Mouse (Mus musculus): ENCODE measurements around the gene Pold3. TPM values are rescaled to one million over a fixed set of nuclear protein-coding genes. Genes with fewer than 3 reads are reported as not detected.

Pold3 gene
- total RNA-seq (2022), result 1 to 10 TPM; 7.5 to 9.4 (median 8.9) TPM

GRCm38 (mm10) chr7:100121376-100121789, at the start of gene Pold3:
TSS of gene Pold3 (minus strand) at chr7:100121565.
- peak; percentile 99 for DNase-seq (ENCODE audit: low spot score)

- no peak for DNase-seq (ENCODE audit: low spot score)
Measured at GRCm38 (mm10) chr7:100170756-100171155, 49.4 kb upstream of the Pold3 start.

- peak; percentile 21 for DNase-seq (ENCODE audit: low spot score)
Measured at GRCm38 (mm10) chr7:100168654-100169053, 47.3 kb upstream of the Pold3 start.

GRCm38 (mm10) chr7:100163506-100163905, 42.1 kb upstream of the Pold3 start:
- no peak for DNase-seq (ENCODE audit: low spot score)

- DNase-seq (ENCODE audit: low spot score), result peak; percentile 11
Measured at GRCm38 (mm10) chr7:100160006-100160405, 38.6 kb upstream of the Pold3 start.

- DNase-seq (ENCODE audit: low spot score), result peak; percentile 92
Measured at GRCm38 (mm10) chr7:100159105-100159841, 37.9 kb upstream of the Pold3 start, which contains the start of gene Lipt2. TSS of gene Lipt2 (plus strand) at chr7:100159277.

GRCm38 (mm10) chr7:100157669-100158068, 36.3 kb upstream of the Pold3 start:
- DNase-seq (ENCODE audit: low spot score), result no peak

- no peak for DNase-seq (ENCODE audit: low spot score)
Measured at GRCm38 (mm10) chr7:100150626-100151025, 29.3 kb upstream of the Pold3 start.

- no peak for DNase-seq (ENCODE audit: low spot score)
Measured at GRCm38 (mm10) chr7:100150086-100150485, 28.7 kb upstream of the Pold3 start.

GRCm38 (mm10) chr7:100148586-100148985, 27.2 kb upstream of the Pold3 start:
- DNase-seq (ENCODE audit: low spot score), result no peak

- DNase-seq (ENCODE audit: low spot score), result no peak
Measured at GRCm38 (mm10) chr7:100140591-100140990, 19.2 kb upstream of the Pold3 start.

GRCm38 (mm10) chr7:100138075-100138474, 16.7 kb upstream of the Pold3 start:
- DNase-seq (ENCODE audit: low spot score), result no peak

GRCm38 (mm10) chr7:100137038-100137437, 15.7 kb upstream of the Pold3 start:
- DNase-seq (ENCODE audit: low spot score), result peak; percentile 28

GRCm38 (mm10) chr7:100132379-100132778, 11.0 kb upstream of the Pold3 start:
- no peak for DNase-seq (ENCODE audit: low spot score)

GRCm38 (mm10) chr7:100130592-100130991, 9.2 kb upstream of the Pold3 start:
- no peak for DNase-seq (ENCODE audit: low spot score)

- DNase-seq (ENCODE audit: low spot score), result no peak
Measured at GRCm38 (mm10) chr7:100128262-100129041, 7.1 kb upstream of the Pold3 start.

GRCm38 (mm10) chr7:100126514-100126913, 5.1 kb upstream of the Pold3 start:
- DNase-seq (ENCODE audit: low spot score), result no peak

GRCm38 (mm10) chr7:100125166-100125565, 3.8 kb upstream of the Pold3 start:
- no peak for DNase-seq (ENCODE audit: low spot score)

GRCm38 (mm10) chr7:100124211-100124610, 2.8 kb upstream of the Pold3 start:
- peak; percentile 25 for DNase-seq (ENCODE audit: low spot score)

GRCm38 (mm10) chr7:100123486-100123885, 2.1 kb upstream of the Pold3 start:
- DNase-seq (ENCODE audit: low spot score), result peak; percentile 10

GRCm38 (mm10) chr7:100120791-100121261, 539 bp downstream of the Pold3 start:
- peak; percentile 3 for DNase-seq (ENCODE audit: low spot score)

GRCm38 (mm10) chr7:100114279-100114678, 7.1 kb downstream of the Pold3 start:
- no peak for DNase-seq (ENCODE audit: low spot score)

- DNase-seq (ENCODE audit: low spot score), result no peak
Measured at GRCm38 (mm10) chr7:100113821-100114220, 7.5 kb downstream of the Pold3 start.

Data from heart, adult 8-10 months (tissue).